Comparison of ENCODE assay signal across 14 mouse cellular contexts in genomic region chr11:64041281-64041680, GRCm38 (mm10).
"Had no signal": no experiment of that assay in that cellular context is flagged by ENCODE, and none has a peak within 500 bp of the region (broad histone marks: within the 10 kb centered on the region; RNA-seq: fewer than 3 reads in every experiment).

No protein-coding gene starts in this region.

- H3K27ac ChIP-seq: kidney, embryonic 15.5 days; limb, embryonic 12.5 days; liver, embryonic 13.5 days; macrophage; midbrain, embryonic 15.5 days had no signal

- H3K36me3 ChIP-seq: kidney, embryonic 15.5 days; midbrain, embryonic 15.5 days had no signal

- H3K4me2 ChIP-seq: kidney, embryonic 15.5 days; limb, embryonic 12.5 days; liver, embryonic 13.5 days; lung, embryonic 14.5 days; midbrain, embryonic 11.5 days; midbrain, embryonic 15.5 days had no signal

- DNase-seq: kidney, adult 2 months; kidney, postnatal 14 days; liver; liver, embryonic 13.5 days; lung, embryonic 14.5 days; thymus, adult 18-20 months; thymus, postnatal 25 days had no signal

- H3K4me3 ChIP-seq: kidney, embryonic 15.5 days; limb, embryonic 12.5 days; liver, embryonic 13.5 days; megakaryocyte, embryonic 14.5 days; midbrain, embryonic 15.5 days had no signal

- ATAC-seq: intestine, embryonic 16.5 days; midbrain, embryonic 15.5 days had no signal

- H3K27me3 ChIP-seq: kidney, embryonic 15.5 days; limb, embryonic 12.5 days; liver, embryonic 13.5 days; midbrain, embryonic 15.5 days had no signal

- H3K9ac ChIP-seq: kidney, embryonic 15.5 days; limb, embryonic 12.5 days; liver, embryonic 13.5 days; lung, embryonic 14.5 days; midbrain, embryonic 15.5 days had no signal

- H3K9me3 ChIP-seq: kidney, embryonic 15.5 days; limb, embryonic 12.5 days; liver, embryonic 13.5 days; megakaryocyte, embryonic 14.5 days; midbrain, embryonic 15.5 days had no signal
